Mouse (Mus musculus): ENCODE data around the gene Ptpn1. TPM values are rescaled to one million over a fixed set of nuclear protein-coding genes. Genes with fewer than 3 reads are reported as not detected.

The Ptpn1 gene
- total RNA-seq, 2 experiments from 2014 or later, result 13.5 to 14.3 TPM

DNA sequence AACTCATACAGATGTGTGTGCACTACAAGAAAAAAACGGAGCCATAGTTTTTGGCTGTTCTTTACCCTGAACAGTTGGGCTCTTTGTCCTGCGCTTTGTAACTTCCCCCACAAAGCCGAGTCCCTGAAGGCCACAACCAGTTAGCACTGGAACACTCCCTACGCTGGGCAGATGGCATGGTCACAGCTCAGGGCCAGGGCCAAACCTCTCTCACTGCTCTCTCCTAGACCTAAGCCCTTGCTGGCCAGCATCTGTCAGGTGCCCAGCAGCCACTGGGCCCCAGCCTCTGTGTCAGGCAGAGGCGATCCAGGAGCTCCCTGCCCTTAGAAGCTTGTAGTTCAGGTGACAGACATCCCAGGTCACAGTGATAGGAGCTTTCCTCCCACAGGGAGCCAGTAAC, 13.6 kb downstream of the Ptpn1 start:
- DNase-seq, result peak; percentile 46

DNA sequence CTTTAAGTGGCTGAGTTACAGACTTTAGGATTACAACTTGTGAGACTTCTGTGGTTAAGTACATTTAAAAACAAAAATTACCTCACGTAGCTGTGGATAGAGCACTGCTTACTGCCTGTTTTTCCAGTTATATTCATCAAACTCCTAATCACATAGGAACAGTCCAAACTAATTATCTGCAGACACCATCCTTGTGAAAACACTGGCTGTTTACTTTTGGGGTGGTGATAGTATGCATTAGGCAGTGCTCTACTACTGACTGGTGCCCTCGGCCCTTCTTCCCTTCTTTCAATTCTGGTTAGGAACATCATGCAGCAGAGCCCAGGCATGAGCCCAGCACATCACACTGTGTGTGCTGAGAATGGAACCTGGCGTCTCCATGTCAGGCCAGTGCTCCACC, 15.4 kb downstream of the Ptpn1 start:
- no peak for DNase-seq

DNA sequence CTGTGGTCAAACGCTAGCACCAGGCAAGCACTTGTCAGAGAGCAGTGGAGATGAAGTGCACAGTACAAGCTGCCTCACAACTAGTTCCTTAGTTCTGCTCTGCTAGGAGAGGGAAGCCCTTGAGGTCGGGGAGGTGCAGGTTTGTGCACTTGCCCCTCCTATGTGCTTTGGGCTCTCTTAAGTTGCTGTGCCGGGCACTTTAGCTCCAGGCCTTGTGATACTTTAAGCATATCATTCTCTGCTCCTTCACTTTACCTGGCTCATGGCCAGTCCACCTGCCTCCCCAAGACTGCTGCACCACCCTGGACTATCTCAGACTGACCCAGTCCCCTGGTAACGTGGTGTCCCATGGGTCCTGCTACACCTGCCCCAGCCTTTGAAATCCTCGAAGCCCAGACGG, 16.2 kb downstream of the Ptpn1 start:
- DNase-seq, result no peak

DNA sequence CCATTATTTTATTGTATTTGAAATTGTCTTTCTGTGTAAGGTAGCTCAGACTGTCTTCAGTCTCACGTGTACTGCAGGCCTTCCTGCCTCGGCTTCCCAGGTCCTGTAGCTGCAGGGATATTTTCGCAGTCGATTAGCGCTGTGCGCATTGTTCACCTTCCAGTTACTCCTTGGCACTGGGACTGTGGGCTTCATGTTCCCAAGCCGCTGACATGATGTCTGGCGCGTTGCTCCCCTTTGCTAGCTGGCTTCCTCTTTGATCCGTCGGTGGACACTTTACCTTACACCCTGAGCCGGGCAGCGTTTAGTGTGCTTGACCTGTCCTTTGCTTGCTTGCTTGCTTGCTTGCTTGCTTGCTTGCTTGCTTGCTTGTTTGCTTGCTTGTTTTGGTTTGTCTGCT, 16.7 kb downstream of the Ptpn1 start:
- no peak for DNase-seq

DNA sequence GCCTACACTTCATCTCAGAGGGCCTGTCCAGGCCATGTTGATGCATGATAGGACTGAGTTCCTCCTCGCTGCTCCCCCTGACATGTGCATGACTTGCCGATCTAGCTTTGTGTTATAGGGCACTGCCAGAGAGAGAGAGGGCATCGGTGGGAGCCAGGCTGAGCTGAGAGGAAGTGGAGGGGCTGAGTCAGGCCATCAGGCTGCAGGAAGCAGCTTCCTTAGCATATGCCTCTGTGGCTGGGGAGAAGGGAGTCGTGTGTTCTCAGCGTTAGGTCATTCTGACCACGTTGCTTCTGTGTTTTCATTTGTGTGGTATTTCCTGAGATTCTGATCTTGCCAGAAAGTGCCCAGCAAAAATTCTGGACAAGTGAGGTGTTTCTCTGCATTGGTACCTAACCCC, 17.4 kb downstream of the Ptpn1 start:
- no peak for DNase-seq

DNA sequence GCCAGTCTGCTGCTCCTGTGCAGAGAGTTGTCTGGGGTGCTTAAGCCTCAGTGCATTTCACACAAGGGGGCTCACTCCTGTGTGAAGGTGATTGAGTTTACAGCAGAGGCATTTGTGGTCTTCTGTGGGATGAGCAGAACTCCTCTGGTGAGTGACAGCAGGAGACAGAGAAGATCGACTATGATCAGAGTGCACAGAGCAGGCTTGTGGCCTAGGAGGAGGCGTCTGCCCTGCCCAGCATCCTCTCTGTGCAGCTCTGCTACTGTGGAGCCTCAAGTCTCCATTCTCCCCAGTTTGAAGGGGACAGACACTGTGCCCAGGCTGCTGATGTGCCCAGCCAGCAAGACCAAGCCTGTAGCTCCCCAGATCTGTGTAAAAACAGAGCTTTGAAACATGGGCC, 18.0 kb downstream of the Ptpn1 start:
- no peak for DNase-seq

DNA sequence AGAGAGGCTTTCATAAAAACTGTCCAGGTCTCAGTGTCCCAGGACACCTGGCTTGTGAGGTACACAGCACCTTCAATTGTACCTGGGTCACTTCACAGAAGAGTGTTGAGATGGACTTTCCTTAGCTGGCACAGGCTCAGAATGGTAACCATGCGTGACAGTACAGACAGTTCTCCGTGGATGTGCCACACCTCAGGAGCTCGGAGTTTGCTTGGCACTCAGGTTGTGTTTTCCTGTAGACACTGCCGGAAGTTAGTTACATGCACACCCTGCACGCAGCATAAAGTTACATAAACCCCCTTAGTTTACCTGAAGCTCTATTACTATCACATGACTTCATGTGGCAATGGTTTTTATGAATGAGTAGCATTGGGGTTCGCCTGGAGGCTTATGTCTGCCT, 18.8 kb downstream of the Ptpn1 start:
- no peak for DNase-seq

DNA sequence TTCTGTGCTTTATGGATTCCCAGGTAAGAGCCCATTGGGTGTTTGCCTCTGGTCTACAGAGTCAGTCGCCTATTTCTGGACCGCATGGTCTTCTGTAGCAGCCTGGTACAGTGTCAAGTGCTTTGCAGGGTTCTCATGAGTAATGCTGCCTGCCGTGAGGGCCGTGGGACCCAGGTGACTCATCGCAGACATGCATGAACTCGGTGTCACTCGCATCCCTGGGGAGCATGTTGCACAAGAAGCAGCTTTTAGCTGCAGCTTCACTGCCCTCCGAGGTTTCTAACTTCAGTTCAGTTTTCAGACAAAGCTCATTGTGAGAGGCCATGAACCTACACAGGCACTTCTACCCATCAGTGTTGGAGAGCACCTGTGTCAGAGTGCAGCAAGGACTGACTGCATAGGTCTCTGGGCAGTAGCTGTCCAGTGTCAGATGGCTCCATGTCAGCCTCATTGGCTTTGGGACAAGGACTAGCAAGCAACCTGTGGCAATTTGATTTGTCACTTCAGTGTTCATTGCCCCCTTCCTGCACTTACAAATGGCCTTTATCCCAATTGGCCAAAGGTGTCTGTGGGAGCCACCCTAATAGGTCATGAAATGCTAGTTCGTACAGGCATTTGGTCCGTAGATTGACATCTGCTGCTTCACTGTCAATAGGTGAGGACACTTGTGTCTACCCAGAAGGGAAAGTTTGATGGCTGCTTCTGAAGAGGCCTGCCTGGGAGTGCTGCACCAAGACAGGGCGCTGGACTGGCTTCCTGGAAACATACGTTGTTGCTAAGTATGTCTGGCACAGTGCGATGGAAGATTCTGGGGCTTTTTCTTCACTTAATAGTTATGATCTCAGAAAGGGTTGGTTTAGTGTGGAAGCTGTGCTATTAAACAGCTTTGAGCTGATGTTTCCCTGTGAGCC, 19.7 kb downstream of the Ptpn1 start:
- DNase-seq, result no peak

DNA sequence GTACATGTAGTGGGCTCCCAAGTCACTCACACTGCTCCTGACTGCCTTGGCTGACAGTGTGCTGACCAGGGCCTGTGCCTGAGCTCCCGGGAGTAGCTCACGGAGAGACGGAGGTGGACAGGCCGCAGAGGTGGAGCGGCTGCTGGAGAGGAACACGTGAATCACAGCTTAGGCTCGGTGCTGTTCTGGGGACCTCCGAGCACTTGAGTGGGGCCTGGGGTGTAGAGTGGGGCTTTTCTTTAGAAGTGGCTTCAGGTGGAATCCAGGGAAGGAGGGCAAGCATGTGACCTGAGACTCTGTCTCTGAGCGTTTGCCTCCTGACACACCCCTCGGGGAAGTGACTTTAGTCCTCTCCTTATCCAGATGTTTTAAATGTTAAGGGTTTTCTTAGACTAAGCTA, 22.0 kb downstream of the Ptpn1 start:
- DNase-seq, result no peak

DNA sequence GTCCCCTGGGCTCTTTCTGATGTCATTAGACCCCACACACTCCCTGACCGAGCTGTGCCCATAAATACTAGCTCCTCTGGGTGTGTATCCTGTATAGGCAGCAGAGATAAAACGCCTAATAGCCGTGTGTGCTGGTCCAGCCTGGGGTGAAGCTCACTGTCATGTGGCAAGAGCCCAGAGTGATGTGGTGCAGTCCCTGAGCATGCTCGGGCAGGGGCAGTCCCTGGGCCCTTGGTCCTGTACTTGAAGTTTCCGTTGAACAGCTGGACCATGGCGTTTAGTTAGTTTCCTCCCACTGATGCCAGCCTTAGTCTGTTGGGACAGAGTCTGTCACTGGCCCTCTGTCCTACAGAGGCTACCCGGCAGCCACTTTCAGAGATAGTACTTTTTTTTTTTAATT, 23.1 kb downstream of the Ptpn1 start:
- DNase-seq, result no peak

DNA sequence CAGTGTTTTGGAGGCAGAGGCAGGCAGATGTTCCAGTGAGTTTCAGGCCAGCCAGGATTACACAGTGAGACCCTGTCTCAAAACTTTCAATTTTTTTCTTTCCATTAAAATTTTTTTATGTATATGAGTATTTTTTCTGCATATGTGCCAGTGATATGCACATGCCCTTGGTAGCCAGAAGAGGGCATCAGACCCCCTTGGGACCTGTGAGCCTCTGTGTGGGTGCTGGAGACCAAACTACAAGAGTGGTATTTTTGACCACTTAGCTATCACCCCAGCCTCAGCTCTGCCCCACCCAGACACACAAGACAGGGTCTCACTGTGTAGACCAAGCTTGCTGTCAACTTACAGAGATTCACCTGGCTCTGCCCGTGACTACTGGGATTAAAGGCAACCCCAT, 25.7 kb downstream of the Ptpn1 start:
- no peak for DNase-seq

DNA sequence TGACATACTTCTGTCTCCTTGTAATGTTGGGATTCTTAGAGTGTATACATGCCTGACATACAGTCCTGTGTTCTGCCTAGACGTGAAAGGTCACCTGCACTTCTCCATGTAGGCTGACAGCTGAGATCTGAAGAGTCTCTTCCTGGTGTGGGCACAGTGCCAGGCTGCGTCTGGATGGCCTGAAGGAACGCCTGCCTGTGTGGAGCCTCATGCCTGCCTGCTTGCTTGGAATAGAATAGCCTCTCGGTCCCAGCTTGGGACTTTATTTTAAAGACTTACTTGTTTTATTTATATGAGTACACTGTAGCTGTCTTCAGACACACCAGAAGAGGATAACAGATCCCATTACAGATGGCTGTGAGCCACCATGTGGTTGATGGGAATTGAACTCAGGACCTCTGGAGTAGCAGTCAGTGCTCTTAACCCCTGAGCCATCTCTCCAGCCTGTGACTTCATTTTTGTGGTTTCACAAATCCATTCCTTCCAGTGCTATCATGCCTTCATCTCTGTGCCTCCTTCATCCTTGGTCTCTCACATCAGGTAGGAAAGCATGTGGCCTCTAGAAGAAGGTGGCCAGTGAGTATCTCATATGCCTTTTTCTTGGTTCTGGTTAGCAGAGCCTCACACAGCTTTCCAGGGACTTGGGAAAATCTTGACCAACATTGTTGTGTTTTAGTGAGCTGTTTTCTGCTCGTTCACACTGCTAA, 26.4 kb downstream of the Ptpn1 start:
- DNase-seq, result peak; percentile 44

DNA sequence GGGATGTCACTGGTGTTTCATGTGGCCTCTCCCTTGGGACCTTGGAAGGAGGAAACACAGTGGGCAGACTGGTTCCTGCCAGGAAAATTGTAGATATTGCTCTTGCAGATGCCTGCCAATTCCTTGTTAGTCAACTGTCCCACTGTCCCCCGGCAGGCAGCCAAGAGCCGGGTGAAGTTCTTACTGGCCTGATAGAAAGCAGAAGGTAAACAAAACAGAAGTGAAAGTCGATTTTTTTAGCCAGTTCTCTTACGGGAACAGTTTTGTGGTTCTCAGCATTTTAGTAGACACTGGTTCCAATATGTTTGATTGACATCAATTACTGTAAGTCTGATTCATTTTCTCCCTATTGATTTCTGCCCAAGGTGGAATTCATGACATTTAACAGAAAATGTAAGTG, 27.0 kb downstream of the Ptpn1 start:
- DNase-seq, result peak; percentile 83

DNA sequence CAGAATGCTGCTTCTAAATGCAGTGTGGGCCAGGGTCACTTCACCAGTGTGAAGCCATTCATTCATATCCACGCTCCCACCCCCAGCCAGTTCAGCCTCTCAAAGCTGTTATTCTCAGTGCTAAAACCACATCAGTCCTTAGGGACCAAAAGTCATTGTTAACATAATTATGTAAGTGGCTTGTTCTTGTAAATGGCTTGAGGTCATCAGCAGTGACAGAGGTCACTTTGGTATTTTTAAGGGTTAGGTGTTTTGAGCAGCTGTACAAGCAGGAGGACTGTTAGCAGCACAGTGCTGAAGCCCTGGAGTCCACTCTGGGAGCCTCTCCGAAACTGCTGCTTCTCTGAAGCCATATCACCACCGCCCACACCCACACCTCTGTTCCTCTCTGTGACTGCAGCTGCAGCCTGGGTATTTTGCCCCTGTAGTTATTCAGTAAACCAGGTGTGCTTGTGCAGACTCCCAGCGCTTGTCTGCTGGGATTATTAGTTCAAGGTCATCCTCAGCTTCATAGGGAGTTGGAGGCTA, 27.6 kb downstream of the Ptpn1 start:
- DNase-seq, result no peak

DNA sequence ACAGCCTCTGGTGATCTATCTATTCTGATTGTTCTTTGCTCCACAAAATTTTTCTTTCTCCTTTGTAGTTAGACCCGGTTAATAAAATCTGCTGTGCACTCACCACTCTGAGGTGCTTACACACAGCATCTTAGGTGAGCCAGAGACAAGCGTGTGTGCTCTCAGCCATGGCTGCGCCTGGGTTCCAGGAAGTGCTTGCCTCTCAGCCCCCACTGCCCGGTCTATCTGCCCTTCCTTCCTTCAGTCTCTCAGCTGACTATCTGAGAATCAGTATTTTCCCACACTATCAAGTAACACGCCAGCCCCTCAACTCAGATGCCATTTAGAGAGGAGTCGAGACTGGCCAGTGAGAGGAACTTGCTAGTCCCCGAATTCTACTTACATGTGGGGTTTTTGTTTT, 28.1 kb downstream of the Ptpn1 start:
- no peak for DNase-seq

DNA sequence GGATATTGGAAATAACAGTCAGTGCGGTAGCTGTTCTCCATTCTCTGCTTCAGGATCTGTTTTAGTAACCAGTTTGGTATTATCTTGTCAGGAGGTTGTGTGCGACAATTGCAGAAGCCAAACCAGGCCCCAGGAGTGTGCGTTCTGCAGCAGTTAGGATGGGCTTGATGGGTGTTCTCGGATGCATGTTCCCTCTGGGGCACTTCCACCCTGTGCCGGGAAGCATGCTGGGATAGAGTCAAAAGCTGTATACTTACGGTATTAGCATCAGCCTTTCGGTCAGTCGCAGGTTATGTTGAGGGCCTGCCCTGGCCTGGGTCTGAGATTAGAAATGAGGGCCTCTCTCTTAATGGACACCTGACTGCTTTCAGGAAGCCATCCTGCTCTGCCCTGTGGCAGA, 28.7 kb downstream of the Ptpn1 start:
- no peak for DNase-seq

DNA sequence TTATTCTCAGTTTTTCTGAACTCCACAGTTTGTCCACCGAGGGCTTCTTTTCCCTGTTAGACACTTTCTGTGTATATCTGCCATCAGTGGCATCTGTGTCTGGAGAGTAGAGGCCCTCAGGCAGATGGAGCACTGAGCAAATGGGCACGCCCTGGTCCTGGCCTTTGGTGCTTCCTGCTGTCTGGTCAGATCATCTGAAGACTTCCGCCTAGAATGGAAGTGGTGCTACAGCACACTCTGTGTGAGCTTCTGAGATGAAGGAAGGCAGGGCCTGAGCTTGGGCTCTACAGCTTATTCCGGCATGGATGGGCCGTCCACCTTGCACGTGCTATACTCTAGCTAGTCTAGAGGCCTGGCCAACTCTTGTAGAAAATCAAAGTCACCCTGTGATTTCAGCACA, 30.5 kb downstream of the Ptpn1 start:
- DNase-seq, result no peak

DNA sequence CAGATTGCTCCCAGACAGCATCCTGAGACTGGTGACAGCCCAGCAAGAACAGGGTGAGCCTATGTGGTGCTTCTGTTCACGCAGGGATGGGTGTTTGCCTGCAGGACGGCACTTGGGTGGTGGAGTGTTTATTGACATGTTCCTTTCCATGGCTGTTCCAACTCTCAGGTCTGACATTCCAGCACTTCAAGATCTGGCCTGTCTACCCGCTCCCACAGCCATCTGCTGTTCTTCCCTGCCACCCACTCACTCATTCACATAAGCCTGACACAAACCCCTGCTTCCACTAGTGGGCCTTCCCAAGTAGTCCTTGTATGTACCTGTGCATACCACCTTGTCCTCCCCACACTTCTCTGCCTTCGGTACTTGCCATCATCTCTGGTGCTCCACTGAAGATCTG, 31.3 kb downstream of the Ptpn1 start:
- no peak for DNase-seq

DNA sequence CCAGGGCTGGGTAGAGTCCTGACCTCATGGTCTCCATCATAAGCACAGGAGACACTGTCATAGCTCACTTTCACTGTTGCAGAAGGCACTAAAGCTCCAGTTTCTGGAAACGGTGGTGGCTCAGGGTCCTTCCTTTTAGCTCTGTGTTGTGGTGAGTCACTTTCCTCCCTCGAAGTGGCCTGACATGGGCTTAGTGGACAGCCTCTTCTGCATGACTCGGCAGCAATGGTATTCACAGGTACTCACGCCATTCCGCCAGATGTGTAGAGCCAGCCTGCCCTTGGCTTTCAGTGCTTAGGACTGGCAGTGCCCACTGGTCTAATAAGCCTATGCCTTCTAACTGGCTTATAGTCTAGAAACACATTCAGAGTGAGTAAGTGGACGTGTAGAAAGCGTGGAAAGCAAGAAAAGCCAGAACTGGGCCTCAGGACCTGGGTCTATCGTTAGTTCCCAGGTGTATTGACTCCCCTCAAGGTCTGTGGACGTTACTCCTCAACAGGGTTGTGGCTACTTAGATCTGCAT, 32.0 kb downstream of the Ptpn1 start:
- no peak for DNase-seq

DNA sequence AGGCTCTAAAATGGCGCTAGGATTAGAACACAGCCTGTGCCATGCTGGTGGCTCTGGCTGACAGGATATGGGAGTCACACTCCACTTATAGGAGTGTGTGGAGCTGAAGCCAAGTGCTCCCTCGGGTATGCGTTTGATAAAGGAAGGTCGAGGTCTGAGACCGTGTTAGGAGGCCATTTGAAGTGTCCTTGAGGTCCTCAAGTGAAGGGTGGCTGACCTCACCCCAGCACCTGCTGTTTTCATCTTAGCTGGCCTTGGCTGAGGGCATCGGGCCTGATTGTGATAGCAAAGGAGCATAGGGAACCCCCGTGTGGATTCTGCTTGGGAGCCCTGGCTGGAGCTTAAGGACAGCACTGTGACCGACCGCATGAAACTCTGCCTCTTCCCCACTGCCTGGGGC, 32.5 kb downstream of the Ptpn1 start:
- DNase-seq, result no peak

DNA sequence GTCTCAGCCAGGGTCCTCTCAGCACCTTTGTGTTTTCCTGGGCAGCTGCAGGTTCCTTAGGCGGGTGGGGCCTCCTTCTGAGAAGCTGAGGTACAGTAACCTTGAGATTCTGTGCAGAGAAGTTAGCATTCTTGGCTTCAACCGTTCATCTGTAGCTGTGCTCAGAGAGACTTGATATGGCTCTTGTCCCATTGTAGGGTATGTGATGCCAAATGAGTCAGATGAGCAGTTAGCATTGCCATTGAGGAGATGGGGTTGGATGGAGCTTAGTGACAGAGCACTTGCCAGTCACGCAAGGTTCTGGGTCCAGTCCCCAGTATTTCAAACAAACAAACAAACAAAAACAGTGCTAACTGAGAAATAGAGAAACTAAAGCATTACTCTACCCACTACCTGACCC, 34.1 kb downstream of the Ptpn1 start:
- DNase-seq, result no peak

DNA sequence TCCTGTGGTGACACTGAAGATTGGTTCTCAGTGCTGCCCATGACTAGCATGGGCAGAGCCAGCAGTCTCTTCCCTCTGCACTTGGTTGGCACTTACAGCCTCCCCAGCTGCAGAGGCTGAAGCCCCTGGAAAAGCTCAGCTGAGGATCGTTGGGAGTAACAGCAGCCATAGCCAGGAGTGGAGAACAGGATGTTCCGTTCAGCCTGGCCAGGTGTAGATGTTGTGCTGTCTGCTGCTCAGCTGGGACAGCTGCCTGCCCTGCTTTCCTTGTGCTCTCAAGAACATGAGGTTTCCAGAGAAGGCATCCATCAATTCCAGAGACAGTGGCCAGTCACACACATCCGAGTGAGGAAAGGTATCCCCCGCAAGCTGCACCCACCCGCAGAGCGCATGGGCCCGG, 36.6 kb downstream of the Ptpn1 start:
- DNase-seq, result no peak

DNA sequence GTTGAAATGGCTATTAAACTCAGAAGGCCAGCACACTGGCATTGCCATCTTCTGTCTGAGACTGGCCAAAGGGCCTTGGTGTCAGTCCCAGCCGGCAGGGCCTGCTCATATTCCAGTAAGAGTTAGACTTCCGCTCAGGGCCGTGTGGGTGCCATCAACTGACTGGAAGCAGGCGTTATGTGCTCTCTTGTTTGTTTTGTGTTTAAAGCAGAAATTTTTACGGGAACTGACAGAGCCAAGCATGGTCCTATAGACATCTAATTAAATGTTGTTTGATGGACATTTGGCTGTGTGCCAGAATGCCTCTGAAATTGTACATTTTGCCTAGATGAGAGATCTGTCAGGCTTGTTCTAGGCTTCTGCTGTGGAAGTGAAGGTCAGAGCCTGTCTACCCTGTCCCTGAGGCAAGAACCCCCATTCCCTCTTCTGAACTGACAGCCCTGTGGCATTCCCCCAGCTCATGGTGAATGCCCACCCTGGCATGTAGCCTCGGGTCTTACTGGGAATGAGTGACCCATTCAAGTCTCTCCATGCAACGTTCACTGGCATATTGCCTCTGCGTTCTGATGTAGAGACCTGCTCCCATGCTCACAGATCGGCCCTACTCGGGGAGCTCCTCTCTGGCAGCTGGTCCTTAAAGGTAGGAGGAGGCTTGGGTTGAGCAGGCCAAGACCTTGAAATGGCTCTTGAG, 38.1 kb downstream of the Ptpn1 start:
- no peak for DNase-seq
